Mouse (Mus musculus): ENCODE measurements around the gene Zim1.

DNA sequence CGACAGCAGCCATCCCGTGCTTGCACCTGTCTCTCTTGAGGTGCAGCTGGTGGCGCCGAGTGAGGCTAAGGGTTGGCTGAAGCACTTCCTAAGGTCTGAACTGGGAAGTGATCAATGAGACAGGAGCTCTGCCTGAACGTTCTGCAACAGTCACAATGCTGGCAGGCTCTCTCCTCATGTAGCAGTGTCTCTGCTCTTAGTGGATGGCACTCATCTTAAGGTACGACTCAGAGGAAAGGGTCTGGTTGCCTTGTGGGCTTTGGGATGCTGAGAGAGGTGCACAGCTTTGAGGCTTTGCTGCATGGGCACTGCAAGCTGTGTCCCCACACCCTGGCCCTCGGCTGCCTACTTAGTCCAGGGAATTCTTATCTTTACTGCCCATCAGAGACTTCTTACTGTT is 45.0 kb downstream of the Zim1 start:
- no peak for TF ChIP-seq CTCF (IDR thresholded peaks at IDR 0.05 in 2 of 3, conservative IDR thresholded peaks at IDR 0.05 in 1 of 3; ENCODE audit: control insufficient read depth in 1 of 3, insufficient read depth in 1 of 3, low read depth in 2 of 3, low read length in 3 of 3, poor library complexity in 1 of 3, severe bottlenecking in 1 of 3)
- TF ChIP-seq ETS1 (IDR thresholded peaks at IDR 0.05; ENCODE audit: low read depth, low read length): no peak
- TF ChIP-seq NELFE (IDR thresholded peaks at IDR 0.05; ENCODE audit: low read depth, low read length): no peak
- TF ChIP-seq POLR2A (IDR thresholded peaks at IDR 0.05; ENCODE audit: control insufficient read depth in 1 of 2, insufficient read depth in 1 of 2, low read depth in 1 of 2, low read length in 2 of 2, poor library complexity in 1 of 2): no peak
- no peak for TF ChIP-seq MXI1 (IDR thresholded peaks at IDR 0.05; ENCODE audit: low read depth, low read length)
- TF ChIP-seq BHLHE40 (IDR thresholded peaks at IDR 0.05; ENCODE audit: borderline replicate concordance, low read depth, low read length): no peak
- TF ChIP-seq POLR2AphosphoS2 (IDR thresholded peaks at IDR 0.05; ENCODE audit: low read length): no peak
- no peak for TF ChIP-seq ZC3H11A (IDR thresholded peaks at IDR 0.05; ENCODE audit: low read depth, low read length)
- no peak for TF ChIP-seq USF1 (IDR thresholded peaks at IDR 0.05; ENCODE audit: low read depth, low read length)
- no peak for TF ChIP-seq TAL1 (IDR thresholded peaks at IDR 0.05; ENCODE audit: low read length)

Measured in MEL (cell line).